Mouse (Mus musculus) B cell, adult (primary cell): ENCODE results near the gene Mroh2b. TPM values are rescaled to one million over a fixed set of nuclear protein-coding genes. Genes with fewer than 3 reads are reported as not detected.

ENCODE experiments used
- total RNA-seq: library from RNA; stranded (reverse); gene quantifications from 4 replicates; pipeline ENCODE4 v1.2.4, GENCODE M21; 2023; ENCODE audit not compliant: inconsistent age

Mroh2b gene
- not detected in 4 replicates for total RNA-seq

DNA sequence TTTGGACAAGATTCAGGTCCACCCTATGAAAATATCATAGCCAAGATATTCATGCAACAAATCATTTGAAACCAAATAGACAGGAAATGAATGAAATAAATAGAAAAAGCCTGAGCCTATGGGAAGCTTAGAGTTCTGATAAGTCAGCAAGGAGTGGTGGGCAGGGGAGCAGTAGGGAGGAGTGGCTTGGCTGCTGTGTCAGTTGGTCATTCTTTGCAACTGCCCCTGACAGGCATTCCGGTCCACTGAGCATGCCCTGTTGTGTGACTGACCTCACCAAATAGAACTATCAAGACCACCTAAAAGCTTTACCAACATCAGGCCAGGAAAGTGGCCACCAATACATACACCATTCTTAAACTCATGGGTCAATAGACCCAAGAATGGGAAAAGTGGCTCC lies at the start of gene Mroh2b:
Gene Mroh2b, plus strand, starts transcription at position 301 of the 400 bp plus-strand sequence.

Other genes starting within 250 kb of the Mroh2b start
- 2.2 to 4.0 TPM (median 3.7 TPM) in 4 replicates for gene C6, start 171.6 kb upstream of the Mroh2b start, total RNA-seq
- gene C7, start 165.0 kb downstream of the Mroh2b start, total RNA-seq = not detected in 4 replicates
- 95.9 to 106 TPM (median 99.6 TPM) in 4 replicates for gene Card6, start 209.8 kb downstream of the Mroh2b start, total RNA-seq
- 783 to 844 TPM (median 825 TPM) in 4 replicates for gene Rpl37, start 217.9 kb downstream of the Mroh2b start, total RNA-seq
- 18.1 to 21.3 TPM (median 19.7 TPM) in 4 replicates for gene Prkaa1, start 245.1 kb downstream of the Mroh2b start, total RNA-seq